Mouse (Mus musculus) neural tube, embryonic 13.5 days (tissue): ENCODE results near the gene Gm13696. TPM values are rescaled to one million over a fixed set of nuclear protein-coding genes. Genes with fewer than 3 reads are reported as not detected.
"Not testable (repeated sequence)": the region's sequence is repeated elsewhere in the genome, so short reads cannot be mapped to it uniquely, and the experiment has no call there.

Source experiments
- ATAC-seq: fragments of 200-750 bp; cut with Nextera tagmentation; 2 replicates; pipeline ENCODE4 v1.8.0; 2017; ENCODE audit warnings: low read depth, mild to moderate bottlenecking, moderate TSS enrichment, moderate library complexity
- H3K27ac ChIP-seq: fragments of 300-500 bp; sonication (generic); replicated peaks from 2 replicates; pipeline ENCODE4 v1.5.1; 2015; ENCODE audit warnings: moderate library complexity, mild to moderate bottlenecking, inconsistent platforms
- H3K27me3 ChIP-seq: fragments of 300-500 bp; sonication (generic); 2 replicates; pipeline ENCODE4 v1.6.1; 2015; ENCODE audit warnings: mild to moderate bottlenecking, inconsistent platforms
- H3K36me3 ChIP-seq: fragments of 300-500 bp; sonication (generic); 2 replicates; pipeline ENCODE4 v1.6.1; 2015; ENCODE audit warnings: mild to moderate bottlenecking, inconsistent platforms
- H3K4me1 ChIP-seq: fragments of 300-500 bp; sonication (generic); replicated peaks from 2 replicates; pipeline ENCODE4 v1.6.1; 2015; ENCODE audit warnings: inconsistent platforms
- H3K4me2 ChIP-seq: fragments of 300-500 bp; sonication (generic); 2 replicates; pipeline ENCODE4 v1.6.1; 2015; ENCODE audit warnings: inconsistent platforms, mild to moderate bottlenecking, moderate library complexity
- H3K4me3 ChIP-seq: fragments of 300-500 bp; sonication (generic); 2 replicates; pipeline ENCODE4 v1.5.1; 2015; ENCODE audit warnings: mild to moderate bottlenecking, inconsistent platforms
- H3K9ac ChIP-seq: fragments of 300-500 bp; sonication (generic); 2 replicates; pipeline ENCODE4 v1.6.1; 2015; ENCODE audit warnings: moderate library complexity, mild to moderate bottlenecking, inconsistent platforms
- H3K9me3 ChIP-seq: fragments of 300-500 bp; sonication (generic); 2 replicates; pipeline ENCODE4 v1.6.1; 2016; ENCODE audit warnings: inconsistent platforms
- WGBS: fragments of 180-500 bp; shearing (Covaris S2); methylation state at CpG from one replicate; pipeline ENCODE4 v1.1.7; 2015; 5-methylcytosine and 5-hydroxymethylcytosine counted together
- polyA plus RNA-seq: library from polyadenylated mRNA; unstranded; fragments of >200 nt; fragmentation: Nextera tagmentation; extraction: Ambion mirVana; gene quantifications from 2 replicates; pipeline ENCODE4 v1.2.1, GENCODE M21; 2015

Gene Gm13696
- polyA plus RNA-seq, 1 experiment from 2014 or later = not detected

DNA sequence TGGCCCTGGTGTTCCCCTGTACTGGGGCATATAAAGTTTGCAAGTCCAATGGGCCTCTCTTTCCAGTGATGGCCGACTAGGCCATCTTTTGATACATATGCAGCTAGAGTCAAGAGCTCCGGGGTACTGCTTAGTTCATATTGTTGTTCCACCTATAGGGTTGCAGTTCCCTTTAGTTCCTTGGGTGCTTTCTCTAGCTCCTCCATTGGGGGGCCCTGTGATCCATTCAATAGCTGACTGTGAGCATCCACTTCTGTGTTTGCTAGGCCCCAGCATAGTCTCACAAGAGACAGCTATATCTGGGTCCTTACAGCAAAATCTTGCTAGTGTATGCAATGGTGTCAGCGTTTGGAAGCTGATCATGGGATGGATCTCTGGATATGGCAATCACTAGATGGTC, 21.6 kb downstream of the Gm13696 start:
- not testable (repeated sequence) for H3K4me1 ChIP-seq, H3K27me3 ChIP-seq, H3K9ac ChIP-seq, H3K4me3 ChIP-seq, H3K9me3 ChIP-seq, H3K36me3 ChIP-seq, ATAC-seq, H3K4me2 ChIP-seq, H3K27ac ChIP-seq
- WGBS = 100% methylated on average over 1 of the region's 3 CpGs

DNA sequence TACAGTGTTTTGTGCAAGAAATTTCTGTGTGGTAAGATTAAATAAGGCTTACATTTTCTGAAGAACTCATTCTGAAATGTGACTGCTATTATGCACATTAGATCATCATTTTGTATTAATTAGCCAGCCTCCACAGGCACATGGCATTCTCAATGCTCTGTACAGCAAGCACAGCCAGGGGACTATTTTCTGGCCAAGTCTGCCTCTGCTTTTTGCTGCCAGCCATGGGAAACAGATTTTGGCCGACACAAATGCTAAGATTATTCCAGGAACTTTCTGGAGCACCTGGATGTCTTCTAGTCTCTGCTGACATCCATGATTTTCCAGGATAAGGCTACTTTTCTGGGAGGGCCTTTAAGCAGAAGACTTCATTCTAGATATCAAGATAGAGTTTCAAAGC, 36.0 kb downstream of the Gm13696 start:
- Histone ChIP-seq H3K9me3 (no peaks in the 10 kb centered on the region), H3K36me3 (no peaks in the 10 kb centered on the region), H3K9ac (no peak overlapping the region), H3K4me3 (no peak overlapping the region), H3K27me3 (no peaks in the 10 kb centered on the region), H3K4me1 (no peaks in the 10 kb centered on the region), H3K27ac (no peak overlapping the region), H3K4me2 (no peak overlapping the region)
- no peak for ATAC-seq
- 68% methylated on average over 1 of the region's 1 CpGs for WGBS

DNA sequence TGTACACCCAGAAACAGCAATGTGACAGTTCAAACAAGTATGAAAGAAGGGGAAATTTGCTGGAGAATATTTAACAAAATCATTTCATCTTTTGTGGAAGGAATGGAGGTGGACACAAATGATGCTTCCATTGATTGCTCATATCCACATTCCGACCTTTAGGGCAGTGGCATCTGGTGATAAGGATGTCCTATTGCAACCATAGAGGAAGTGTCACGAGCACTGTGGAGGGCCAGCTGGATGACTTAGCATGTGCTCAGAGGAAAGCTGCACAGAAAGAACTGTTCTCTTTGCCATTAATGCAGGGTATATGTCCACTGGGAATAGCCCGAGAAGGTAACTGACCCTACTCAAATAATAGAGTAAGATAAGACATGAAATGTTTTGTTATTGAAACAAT, 36.9 kb downstream of the Gm13696 start:
- ATAC-seq = no peak
- Histone ChIP-seq H3K4me3 (no peak overlapping the region), H3K27me3 (no peaks in the 10 kb centered on the region), H3K27ac (no peak overlapping the region), H3K9me3 (no peaks in the 10 kb centered on the region), H3K36me3 (no peaks in the 10 kb centered on the region), H3K4me2 (no peak overlapping the region), H3K4me1 (no peaks in the 10 kb centered on the region), H3K9ac (no peak overlapping the region)
- WGBS = 86% methylated on average over 3 of the region's 3 CpGs

DNA sequence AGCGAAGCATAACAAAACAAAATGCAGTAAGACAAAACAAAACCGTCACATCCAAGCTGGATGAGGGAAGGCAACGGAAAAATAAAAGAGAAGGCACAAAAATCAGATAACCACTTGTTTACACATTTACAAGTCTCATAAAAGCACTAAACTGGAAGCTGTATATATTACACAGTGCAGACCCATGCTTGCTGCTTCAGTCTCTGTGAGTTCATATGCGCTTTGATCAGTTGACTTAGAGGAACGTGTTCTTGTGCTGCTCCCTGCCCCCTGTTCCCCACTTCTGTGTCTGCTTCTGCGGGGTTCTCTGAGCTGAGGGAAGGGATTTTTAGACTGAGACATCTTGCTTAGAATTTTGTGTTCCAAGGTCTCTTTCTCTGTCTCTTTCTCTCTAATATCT, 41.6 kb downstream of the Gm13696 start:
- Histone ChIP-seq H3K4me2 (no peak overlapping the region), H3K4me3 (no peak overlapping the region), H3K27me3 (no peaks in the 10 kb centered on the region), H3K27ac (no peak overlapping the region), H3K4me1 (no peaks in the 10 kb centered on the region), H3K9ac (no peak overlapping the region), H3K9me3 (no peaks in the 10 kb centered on the region), H3K36me3 (no peaks in the 10 kb centered on the region)
- ATAC-seq = no peak
- 79% methylated on average over 6 of the region's 6 CpGs for WGBS

DNA sequence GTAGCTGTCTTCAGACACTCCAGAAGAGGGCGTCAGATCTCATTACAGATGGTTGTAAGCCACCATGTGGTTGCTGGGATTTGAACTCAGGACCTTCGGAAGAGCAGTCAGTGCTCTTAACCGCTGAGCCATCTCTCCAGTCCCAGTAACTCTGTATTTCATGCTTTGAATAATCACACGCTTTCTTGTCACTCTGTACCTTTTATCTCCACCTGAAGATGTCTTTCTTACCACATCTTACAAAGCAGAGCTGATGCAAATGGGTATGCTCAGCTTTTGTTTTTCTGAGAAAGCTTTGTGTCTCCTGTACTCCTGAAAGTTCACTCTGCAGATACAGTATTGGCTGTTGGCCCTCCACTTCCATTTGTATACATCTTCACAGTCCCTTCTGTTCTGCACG, 43.4 kb downstream of the Gm13696 start:
- WGBS = 79% methylated on average over 5 of the region's 5 CpGs
- not testable (repeated sequence) for H3K27me3 ChIP-seq, H3K4me2 ChIP-seq, H3K4me3 ChIP-seq, H3K4me1 ChIP-seq, H3K9me3 ChIP-seq, H3K36me3 ChIP-seq, ATAC-seq, H3K9ac ChIP-seq, H3K27ac ChIP-seq

DNA sequence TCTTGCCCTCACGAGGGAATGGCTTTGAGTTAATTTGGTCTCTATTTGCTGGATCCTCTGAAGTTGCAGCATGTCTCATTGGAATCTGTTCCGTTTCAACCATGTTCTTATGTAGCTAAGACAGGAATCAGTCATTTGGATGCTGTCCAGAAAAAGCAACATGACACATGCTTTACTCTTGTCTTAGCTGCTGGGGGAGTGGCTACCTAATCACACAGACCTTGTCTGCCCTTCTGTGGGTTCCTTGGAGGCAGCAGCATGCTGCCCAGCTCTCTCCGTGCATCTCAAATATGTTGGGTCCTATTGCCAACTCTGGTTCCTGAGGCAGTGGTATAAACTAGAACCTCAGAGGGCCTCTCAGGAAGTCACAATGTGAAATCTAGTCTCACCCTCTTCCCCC, 45.4 kb downstream of the Gm13696 start:
- whole genome bisulfite sequencing = 73% methylated on average over 3 of the region's 3 CpGs
- no peaks in the 10 kb centered on the region for H3K36me3 ChIP-seq

DNA sequence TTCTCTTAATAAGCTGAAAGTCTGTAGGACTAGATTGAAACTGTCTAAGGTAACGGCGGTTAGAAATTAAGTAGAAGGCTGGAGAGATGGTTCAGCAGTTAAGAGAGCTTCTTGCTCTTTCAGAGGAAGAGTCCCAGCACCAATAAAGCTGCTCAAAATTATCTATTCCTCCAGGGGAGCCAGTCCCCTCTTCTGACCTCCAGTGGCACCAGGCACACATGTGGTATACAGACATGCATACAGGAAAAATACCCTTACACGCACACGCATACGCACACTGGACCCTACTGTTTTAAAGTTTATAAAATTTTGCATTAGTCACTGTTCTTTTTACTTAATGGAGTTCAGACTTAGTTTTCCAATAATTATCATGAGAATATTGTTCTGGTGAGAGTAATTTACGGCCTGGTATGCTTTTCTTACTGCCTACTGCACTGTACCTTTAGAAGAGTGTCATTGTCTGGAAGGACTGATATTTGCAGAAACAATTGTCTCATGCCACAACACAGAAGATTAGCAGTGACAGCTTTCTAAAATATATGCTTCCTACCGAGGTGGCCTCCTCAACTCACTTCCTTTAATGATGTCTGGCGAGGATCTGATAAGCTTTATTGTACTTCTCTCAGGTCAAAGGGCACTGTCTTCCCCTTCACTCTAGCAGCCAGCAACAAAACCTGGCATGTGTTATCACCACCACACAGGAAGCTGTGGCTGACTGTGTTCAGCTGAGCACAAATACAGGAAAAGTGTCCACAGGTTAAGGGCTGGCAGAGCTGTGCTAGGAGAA, 46.8 kb downstream of the Gm13696 start:
- Histone ChIP-seq H3K36me3 (no peaks in the 10 kb centered on the region), H3K27me3 (no peaks in the 10 kb centered on the region), H3K9me3 (no peaks in the 10 kb centered on the region), H3K4me3 (no peak overlapping the region), H3K4me1 (no peaks in the 10 kb centered on the region), H3K9ac (no peak overlapping the region), H3K4me2 (no peak overlapping the region), H3K27ac (no peak overlapping the region)
- no peak for ATAC-seq
- WGBS = 75% methylated on average over 8 of the region's 8 CpGs

More for the DNA sequence above, 45.4 kb downstream of the Gm13696 start:
- no peak overlapping the region for H3K9ac ChIP-seq
- no peaks in the 10 kb centered on the region for H3K4me1 ChIP-seq
- no peaks in the 10 kb centered on the region for H3K9me3 ChIP-seq
- H3K4me3 ChIP-seq = no peak overlapping the region
- no peak overlapping the region for H3K27ac ChIP-seq
- no peak for ATAC-seq
- no peak overlapping the region for H3K4me2 ChIP-seq
- no peaks in the 10 kb centered on the region for H3K27me3 ChIP-seq

DNA sequence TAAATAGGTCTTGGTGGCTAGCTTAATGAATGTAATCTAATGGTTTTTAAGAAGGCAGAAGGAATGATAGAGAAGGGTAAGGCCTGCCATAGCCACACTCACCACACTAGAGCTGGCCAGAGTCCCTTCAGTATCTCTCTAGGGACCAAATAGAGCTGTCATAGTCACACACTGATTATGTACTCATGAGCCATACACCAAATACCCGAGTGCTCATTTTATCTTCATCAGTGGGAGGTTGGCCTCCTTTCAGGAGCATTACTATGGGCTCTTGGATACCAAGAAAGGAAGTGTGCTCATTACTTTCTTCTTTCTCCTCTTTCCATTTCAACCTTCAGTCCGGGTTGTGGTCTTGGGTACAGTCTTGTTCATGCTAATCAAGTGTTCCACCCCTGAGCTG, 49.0 kb downstream of the Gm13696 start:
- no peaks in the 10 kb centered on the region for H3K4me1 ChIP-seq
- 77% methylated on average over 2 of the region's 2 CpGs for WGBS
- no peak for ATAC-seq

DNA sequence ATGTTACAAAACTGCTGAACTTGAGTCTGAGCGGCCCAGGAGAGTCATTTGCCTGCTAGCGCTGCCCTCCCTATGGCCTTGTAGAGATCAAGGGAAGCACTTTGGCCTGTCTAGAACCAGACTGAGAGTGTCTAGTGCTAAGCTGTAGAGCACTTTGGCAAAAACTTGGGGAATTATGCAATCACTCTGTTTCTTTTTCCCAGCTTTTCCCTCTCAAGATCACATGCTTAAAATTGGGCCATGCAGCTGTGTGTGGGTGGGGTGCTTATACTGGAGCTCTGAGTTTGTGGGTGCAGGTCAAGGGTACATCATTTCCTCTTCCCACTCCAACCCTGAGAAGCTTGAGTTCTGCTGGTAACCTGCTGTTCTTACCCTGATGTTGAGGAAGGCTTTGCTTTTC, 50.0 kb downstream of the Gm13696 start:
- H3K27me3 ChIP-seq = no peaks in the 10 kb centered on the region
- H3K4me3 ChIP-seq = no peak overlapping the region
- H3K36me3 ChIP-seq = no peaks in the 10 kb centered on the region
- 93% methylated on average over 2 of the region's 2 CpGs for WGBS
- no peak for ATAC-seq
- no peak overlapping the region for H3K27ac ChIP-seq
- H3K9ac ChIP-seq = no peak overlapping the region
- no peaks in the 10 kb centered on the region for H3K4me1 ChIP-seq
- no peak overlapping the region for H3K4me2 ChIP-seq
- no peaks in the 10 kb centered on the region for H3K9me3 ChIP-seq

More for the DNA sequence above, 49.0 kb downstream of the Gm13696 start:
- no peak overlapping the region for H3K27ac ChIP-seq
- H3K27me3 ChIP-seq = no peaks in the 10 kb centered on the region
- no peak overlapping the region for H3K4me2 ChIP-seq
- no peak overlapping the region for H3K4me3 ChIP-seq
- H3K9me3 ChIP-seq = no peaks in the 10 kb centered on the region
- H3K36me3 ChIP-seq = no peaks in the 10 kb centered on the region
- no peak overlapping the region for H3K9ac ChIP-seq

DNA sequence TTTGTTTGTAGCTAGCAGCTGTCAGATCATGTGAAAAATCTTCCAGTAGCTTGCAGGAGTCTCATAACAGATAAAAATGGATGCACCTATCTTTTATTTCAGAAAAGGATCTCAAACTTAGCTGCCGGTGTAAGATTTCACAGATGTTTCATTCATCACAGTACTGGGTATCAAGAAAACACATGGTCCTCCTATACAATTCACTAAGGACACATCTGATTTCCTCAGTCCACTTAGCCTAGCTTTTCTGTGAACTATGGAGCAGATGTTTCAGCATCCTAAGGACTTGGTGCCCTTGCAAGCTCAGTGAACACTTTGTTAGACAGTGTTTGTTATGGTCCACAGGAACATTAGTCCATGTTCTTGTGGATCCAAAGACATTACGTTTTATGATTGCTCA, 50.4 kb downstream of the Gm13696 start:
- no peak for ATAC-seq
- no peak overlapping the region for H3K4me2 ChIP-seq
- WGBS = 88% methylated on average over 2 of the region's 2 CpGs

More for the DNA sequence above, 50.4 kb downstream of the Gm13696 start:
- Histone ChIP-seq H3K36me3 (no peaks in the 10 kb centered on the region), H3K4me1 (no peaks in the 10 kb centered on the region), H3K9me3 (no peaks in the 10 kb centered on the region), H3K27me3 (no peaks in the 10 kb centered on the region), H3K4me3 (no peak overlapping the region), H3K27ac (no peak overlapping the region), H3K9ac (no peak overlapping the region)

Other genes with a start within 250 kb of the Gm13696 start
- 32.7 and 36.2 TPM in 2 replicates for gene Itgav, start 248.7 kb upstream of the Gm13696 start, polyA plus RNA-seq
- 79.8 and 86.9 TPM in 2 replicates for gene Fam171b, start 160.5 kb upstream of the Gm13696 start, polyA plus RNA-seq
- gene Zswim2, start 31.9 kb upstream of the Gm13696 start, polyA plus RNA-seq = not detected in 2 replicates
- not detected in 2 replicates for gene Gm13698, start 17.4 kb upstream of the Gm13696 start, polyA plus RNA-seq
- not detected in 2 replicates for gene Gm13693, start 11.6 kb upstream of the Gm13696 start, polyA plus RNA-seq
- not detected in 2 replicates for gene Gm13695, start 5.8 kb upstream of the Gm13696 start, polyA plus RNA-seq
- gene Gm13694, start 5.8 kb downstream of the Gm13696 start, polyA plus RNA-seq = not detected in 2 replicates
- gene Gm13697, start 11.6 kb downstream of the Gm13696 start, polyA plus RNA-seq = not detected in 2 replicates
- not detected in 2 replicates for gene Gm13691, start 17.4 kb downstream of the Gm13696 start, polyA plus RNA-seq